Mouse (Mus musculus) spleen, adult 2 months (tissue): ENCODE results near the gene Abcc4.

Source experiments
- CTCF ChIP-seq: fragments of 200-500 bp; IDR thresholded peaks from 2 replicates; pipeline ENCODE4 v1.5.1; 2011; ENCODE audit warnings: mild to moderate bottlenecking, inconsistent platforms; ENCODE audit not compliant: insufficient read depth, insufficient read length, insufficient replicate concordance; ENCODE audit errors: extremely low read depth
- POLR2A ChIP-seq: fragments of 200-500 bp; IDR thresholded peaks from 2 replicates; pipeline ENCODE4 v1.6.1; 2011; ENCODE audit warnings: low read depth, low read length, inconsistent platforms

DNA sequence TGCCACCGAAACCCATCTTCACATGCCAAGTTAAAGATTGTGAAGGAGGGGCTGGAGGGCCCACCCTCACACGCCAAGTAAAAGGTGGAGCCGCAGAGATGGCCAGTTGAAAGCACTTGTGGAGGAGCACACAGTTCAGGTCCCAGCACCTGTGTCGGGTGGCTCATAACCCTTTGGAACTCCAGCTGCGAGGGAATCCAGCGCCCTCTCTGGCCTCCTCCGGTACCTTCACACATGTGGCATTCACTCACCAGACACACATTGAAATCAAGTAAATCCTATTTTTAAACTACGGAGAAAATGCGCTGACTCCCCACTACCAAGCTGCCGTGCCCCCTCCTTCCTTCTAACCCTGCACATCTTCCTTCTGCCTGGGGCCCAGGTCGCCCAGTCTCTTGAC, 95.2 kb downstream of the Abcc4 start:
- TF ChIP-seq POLR2A = no peak
- TF ChIP-seq CTCF = no peak
